In genomic region chr5:100643991-100644535, GRCm38 (mm10) we compare ENCODE assay signal across 9 mouse cellular contexts. TPM values are rescaled to one million over a fixed set of nuclear protein-coding genes. Genes with fewer than 3 reads are reported as not detected.
DNase-seq lines count a peak whose midpoint lies in the region; ATAC-seq and TF ChIP-seq lines count a peak whose summit lies in the region.
"Had no signal": no experiment of that assay in that cellular context is flagged by ENCODE, and none has a peak within 500 bp of the region (broad histone marks: within the 10 kb centered on the region; RNA-seq: fewer than 3 reads in every experiment).

No protein-coding gene starts in this region.

- H3K4me2 ChIP-seq in lung, postnatal 0 days (replicated peaks; ENCODE audit: low read depth, low read length), result no peak overlapping the region
- H3K4me2 ChIP-seq: midbrain, embryonic 12.5 days had no signal

- 25% methylated on average over 7 of the region's 7 CpGs for WGBS in lung, postnatal 0 days
- 42% methylated on average over 7 of the region's 7 CpGs for WGBS in cerebellum, adult 2 months

- peak overlapping the region; percentile 1 to 10; a peak in 2 of 4 replicates for H3K4me3 ChIP-seq in MEL (ENCODE audit: control insufficient read depth in 1 of 2, insufficient read depth in 1 of 2, low read depth in 2 of 2, low read length in 2 of 2)
- H3K4me3 ChIP-seq in lung, postnatal 0 days (ENCODE audit: low read depth, low read length), result no peak overlapping the region
- no peak overlapping the region for H3K4me3 ChIP-seq in cerebellum, adult 2 months (replicated peaks; ENCODE audit: insufficient read depth, low read depth, low read length)
- H3K4me3 ChIP-seq: midbrain, embryonic 12.5 days had no signal

- TF ChIP-seq CTCF in MEL (IDR thresholded peaks at IDR 0.05 in 2 of 3, conservative IDR thresholded peaks at IDR 0.05 in 1 of 3; ENCODE audit: control insufficient read depth in 1 of 3, insufficient read depth in 1 of 3, low read depth in 2 of 3, low read length in 3 of 3, poor library complexity in 1 of 3, severe bottlenecking in 1 of 3), result no peak
- no peak for TF ChIP-seq CTCF in lung, postnatal 0 days (IDR thresholded peaks at IDR 0.05)
- TF ChIP-seq CTCF in cerebellum, adult 2 months (IDR thresholded peaks at IDR 0.05; ENCODE audit: borderline replicate concordance, insufficient read depth, low read depth, low read length), result no peak

- peak; percentile 39 to 57; a peak in 3 of 4 replicates for ATAC-seq in hematopoietic stem cell, adult 5-6 weeks (replicated peaks in 1 of 2; ENCODE audit: insufficient read depth in 1 of 2, low FRiP score in 2 of 2, low TSS enrichment in 1 of 2, low read depth in 1 of 2, poor library complexity in 2 of 2, severe bottlenecking in 2 of 2)
- peak; percentile 48 for ATAC-seq in lung, postnatal 0 days

- H3K36me3 ChIP-seq in MEL (ENCODE audit: control insufficient read depth in 1 of 2, insufficient read depth in 2 of 2, low read length in 2 of 2), result peaks cover 0 to 20% of the 10 kb centered on the region in 2 experiments; a peak in 2 of 4 replicates
- no peaks in the 10 kb centered on the region for H3K36me3 ChIP-seq in lung, postnatal 0 days (ENCODE audit: insufficient read depth, low read length)
- H3K36me3 ChIP-seq: midbrain, embryonic 12.5 days had no signal

- no peaks in the 10 kb centered on the region for H3K27me3 ChIP-seq in MEL (ENCODE audit: control insufficient read depth in 1 of 2, insufficient read depth in 2 of 2, low read length in 2 of 2)
- no peaks in the 10 kb centered on the region for H3K27me3 ChIP-seq in lung, postnatal 0 days (replicated peaks; ENCODE audit: insufficient read depth, low read length)
- H3K27me3 ChIP-seq in cerebellum, adult 2 months (ENCODE audit: control insufficient read depth, insufficient read depth, low read length), result no peaks in the 10 kb centered on the region
- H3K27me3 ChIP-seq: midbrain, embryonic 12.5 days had no signal

- no peak; a peak in 1 of 4 replicates for TF ChIP-seq POLR2A in MEL (IDR thresholded peaks at IDR 0.05; ENCODE audit: control insufficient read depth in 1 of 2, insufficient read depth in 1 of 2, low read depth in 1 of 2, low read length in 2 of 2, poor library complexity in 1 of 2)
- TF ChIP-seq POLR2A in cerebellum, adult 2 months (IDR thresholded peaks at IDR 0.05; ENCODE audit: borderline replicate concordance, insufficient read depth, low read length), result no peak

- H3K79me2 ChIP-seq in MEL (ENCODE audit: control insufficient read depth, insufficient read depth, low read length, poor library complexity), result no peaks in the 10 kb centered on the region

- H3K27ac ChIP-seq in MEL (ENCODE audit: control insufficient read depth, low read depth, low read length), result peak overlapping the region; percentile 84
- no peak overlapping the region for H3K27ac ChIP-seq in lung, postnatal 0 days (ENCODE audit: low read length)
- no peak overlapping the region for H3K27ac ChIP-seq in cerebellum, adult 2 months (ENCODE audit: insufficient read depth, low read length)
- H3K27ac ChIP-seq: midbrain, embryonic 12.5 days had no signal

- DNase-seq in 416B (ENCODE audit: low read depth) (peak; percentile 50), MEL (ENCODE audit: low read depth, low spot score) (peak; percentile 94)
- no peak for DNase-seq in lung, postnatal 0 days (ENCODE audit: low spot score)
- DNase-seq in telencephalon, adult 2 months (ENCODE audit: low read depth, low spot score), result peak; percentile 21
- no peak for DNase-seq in cerebellum, adult 9-10 months
- no peak for DNase-seq in cerebellum, adult 2 months
- no peak for DNase-seq in left cerebral cortex, adult 11 months (ENCODE audit: low spot score)

- no peaks in the 10 kb centered on the region for H3K9me3 ChIP-seq in MEL (replicated peaks; ENCODE audit: insufficient read depth, low read length)
- no peaks in the 10 kb centered on the region for H3K9me3 ChIP-seq in lung, postnatal 0 days (ENCODE audit: low read length)

- TF ChIP-seq RAD21 in MEL (IDR thresholded peaks at IDR 0.05; ENCODE audit: low read depth, low read length), result no peak

- H3K9ac ChIP-seq in MEL (ENCODE audit: control insufficient read depth, low read depth, low read length, poor library complexity, severe bottlenecking), result no peak overlapping the region; the same call in 1 of the 2 replicates
- no peak overlapping the region for H3K9ac ChIP-seq in lung, postnatal 0 days (replicated peaks; ENCODE audit: low read depth)
- H3K9ac ChIP-seq: midbrain, embryonic 12.5 days had no signal

- peaks cover 3 to 40% of the 10 kb centered on the region in 2 experiments for H3K4me1 ChIP-seq in MEL (ENCODE audit: control insufficient read depth in 1 of 2, insufficient read depth in 2 of 2, low read length in 2 of 2)
- H3K4me1 ChIP-seq in lung, postnatal 0 days (ENCODE audit: insufficient read depth, low read depth, low read length), result peaks cover 11% of the 10 kb centered on the region
- no peaks in the 10 kb centered on the region; the same call in none of the 2 replicates for H3K4me1 ChIP-seq in cerebellum, adult 2 months (ENCODE audit: control insufficient read depth, insufficient read depth, low read length)
- H3K4me1 ChIP-seq: midbrain, embryonic 12.5 days had no signal

- peak; percentile 95 to 96 for TF ChIP-seq EP300 in MEL (IDR thresholded peaks at IDR 0.05; ENCODE audit: low read depth in 1 of 2, low read length in 2 of 2)
- no peak for TF ChIP-seq EP300 in lung, postnatal 0 days (IDR thresholded peaks at IDR 0.05)

TF ChIP-seq in MEL, 35 proteins besides CTCF, POLR2A, EP300 and RAD21 (continues in another document):
- TF ChIP-seq CHD1 (IDR thresholded peaks at IDR 0.05; ENCODE audit: low read depth, low read length), result no peak
- TF ChIP-seq NELFE (IDR thresholded peaks at IDR 0.05; ENCODE audit: low read depth, low read length), result no peak
- TF ChIP-seq MEF2A (IDR thresholded peaks at IDR 0.05; ENCODE audit: extremely low read depth, insufficient replicate concordance, low read depth, low read length, poor library complexity, severe bottlenecking), result no peak
- TF ChIP-seq ZNF384 (IDR thresholded peaks at IDR 0.05; ENCODE audit: low read depth, low read length), result peak; percentile 56
- TF ChIP-seq ZC3H11A (IDR thresholded peaks at IDR 0.05; ENCODE audit: low read depth, low read length), result no peak; the same call in 1 of the 2 replicates
- no peak for TF ChIP-seq TBP (IDR thresholded peaks at IDR 0.05; ENCODE audit: low read depth, low read length)
- peak; percentile 88 for TF ChIP-seq SIN3A (IDR thresholded peaks at IDR 0.05; ENCODE audit: low read length)
- TF ChIP-seq GABPA (IDR thresholded peaks at IDR 0.05; ENCODE audit: low read depth, low read length), result no peak
- TF ChIP-seq USF2 (IDR thresholded peaks at IDR 0.05; ENCODE audit: borderline replicate concordance in 1 of 2, insufficient read depth in 1 of 2, low read depth in 1 of 2, low read length in 2 of 2), result no peak
- TF ChIP-seq NRF1 (IDR thresholded peaks at IDR 0.05; ENCODE audit: insufficient read depth, low read depth, low read length, poor library complexity, severe bottlenecking), result 0 out of 2 replicates have a peak, but pooled peaks have one; percentile 9
- no peak for TF ChIP-seq MAZ (IDR thresholded peaks at IDR 0.05; ENCODE audit: low read depth, low read length)
- TF ChIP-seq MAX (IDR thresholded peaks at IDR 0.05; ENCODE audit: low read length), result no peak
- TF ChIP-seq MYC (IDR thresholded peaks at IDR 0.05; ENCODE audit: low read depth, low read length), result peak; percentile 55; the same call in 1 of the 2 replicates
- TF ChIP-seq TCF12 (IDR thresholded peaks at IDR 0.05; ENCODE audit: low read depth, low read length), result peak; percentile 96
- TF ChIP-seq SMC3 (IDR thresholded peaks at IDR 0.05; ENCODE audit: low read depth, low read length), result no peak
- TF ChIP-seq POLR2AphosphoS5 (IDR thresholded peaks at IDR 0.05; ENCODE audit: borderline replicate concordance, low read depth, low read length), result no peak
- no peak for TF ChIP-seq POLR2AphosphoS2 (IDR thresholded peaks at IDR 0.05; ENCODE audit: low read length)
- TF ChIP-seq ZMIZ1 (IDR thresholded peaks at IDR 0.05; ENCODE audit: low read depth, low read length), result no peak
- TF ChIP-seq ETS1 (IDR thresholded peaks at IDR 0.05; ENCODE audit: low read depth, low read length), result peak; percentile 97
- TF ChIP-seq MAFK (IDR thresholded peaks at IDR 0.05; ENCODE audit: borderline replicate concordance, low read depth, low read length), result peak; percentile 83; the same call in 1 of the 2 replicates
- TF ChIP-seq USF1 (IDR thresholded peaks at IDR 0.05; ENCODE audit: low read depth, low read length), result no peak
- no peak for TF ChIP-seq E2F4 (IDR thresholded peaks at IDR 0.05; ENCODE audit: borderline replicate concordance, low read depth, low read length)
- peak; percentile 95 for TF ChIP-seq TAL1 (IDR thresholded peaks at IDR 0.05; ENCODE audit: low read length)
- TF ChIP-seq MXI1 (IDR thresholded peaks at IDR 0.05; ENCODE audit: low read depth, low read length), result 0 out of 2 replicates have a peak, but pooled peaks have one; percentile 11
- TF ChIP-seq KAT2A (conservative IDR thresholded peaks at IDR 0.05; ENCODE audit: low read depth, low read length), result no peak
- peak; percentile 64 for TF ChIP-seq MYB (IDR thresholded peaks at IDR 0.05; ENCODE audit: low read depth, low read length)
- TF ChIP-seq ZKSCAN1 (IDR thresholded peaks at IDR 0.05; ENCODE audit: low read depth, low read length), result no peak
- peak; percentile 28; the same call in 1 of the 2 replicates for TF ChIP-seq HCFC1 (IDR thresholded peaks at IDR 0.05; ENCODE audit: low read depth, low read length)
- TF ChIP-seq ELF1 (IDR thresholded peaks at IDR 0.05; ENCODE audit: low read depth, low read length), result no peak
- peak; percentile 93 for TF ChIP-seq RCOR1 (IDR thresholded peaks at IDR 0.05; ENCODE audit: low read depth, low read length)
- peak; percentile 95 for TF ChIP-seq GATA1 (IDR thresholded peaks at IDR 0.05; ENCODE audit: low read depth, low read length)
- TF ChIP-seq CHD2 (IDR thresholded peaks at IDR 0.05; ENCODE audit: low read length), result no peak; the same call in 1 of the 2 replicates
- peak; percentile 90 for TF ChIP-seq BHLHE40 (IDR thresholded peaks at IDR 0.05; ENCODE audit: borderline replicate concordance, low read depth, low read length)
- TF ChIP-seq JUND (IDR thresholded peaks at IDR 0.05; ENCODE audit: low read depth, low read length), result no peak

RNA-seq across cellular contexts. Expression of gene Coq2, which starts 30.9 kb away (rescaled TPM):
- 30.9 and 35.4 TPM in 2 replicates for total RNA-seq in MEL (2012; rRNA removed)
- 10 to 100 TPM in 1 of 2 experiments, not detected in 1; 56.1 TPM for polyA plus RNA-seq in MEL (2012; ENCODE audit: insufficient read depth in 1 of 2, insufficient read length in 2 of 2, low read depth in 1 of 2, low replicate concordance in 2 of 2, missing spikeins in 1 of 2)
- total RNA-seq in hematopoietic stem cell, adult 5-6 weeks (2017), result 46.2 and 51.4 TPM in 2 replicates
- polyA plus RNA-seq in lung, postnatal 0 days (2015; fragmentation: Nextera tagmentation; extraction: Ambion mirVana), result 34.3 and 35.5 TPM in 2 replicates
- polyA plus RNA-seq in cerebellum, adult 2 months (2012; rRNA removed), result 108 and 112 TPM in 2 replicates

Comparison
In these comparisons a context has a peak if more than half of its experiments do, and no peak if none do; other contexts are left out.
1. DNase-seq: peak in 416B (single experiment), MEL (single experiment) and telencephalon, adult 2 months (single experiment); none in lung, postnatal 0 days (single experiment), cerebellum, adult 9-10 months (single experiment), cerebellum, adult 2 months (0 of 2) and left cerebral cortex, adult 11 months (single experiment).
2. H3K4me3 ChIP-seq: peak in MEL (2 of 2); none in lung, postnatal 0 days (single experiment) and cerebellum, adult 2 months (single experiment).